13 mouse cellular contexts compared by ENCODE assay signal in genomic region chr15:101308440-101309348, GRCm38 (mm10). TPM values are rescaled to one million over a fixed set of nuclear protein-coding genes. Genes with fewer than 3 reads are reported as not detected.
A peak's percentile ranks its signal among the peaks of the same experiment; 100 is the strongest.
DNase-seq lines count a peak whose midpoint lies in the region; ATAC-seq and TF ChIP-seq lines count a peak whose summit lies in the region.
"Had no signal": no experiment of that assay in that cellular context is flagged by ENCODE, and none has a peak within 500 bp of the region (broad histone marks: within the 10 kb centered on the region; RNA-seq: fewer than 3 reads in every experiment).

No protein-coding gene starts in this region.

- WGBS in bone marrow, adult 2 months = 26% methylated on average over 13 of the region's 13 CpGs
- WGBS in embryonic facial prominence, embryonic 10.5 days = 57% methylated on average over 13 of the region's 13 CpGs
- WGBS in limb, embryonic 11.5 days = 62% methylated on average over 13 of the region's 13 CpGs
- 72% methylated on average over 13 of the region's 13 CpGs for WGBS in neural tube, embryonic 15.5 days

- no peak for ATAC-seq in limb, embryonic 11.5 days (ENCODE audit: insufficient number of reproducible peaks, low FRiP score, low TSS enrichment, low read depth)
- no peak for ATAC-seq in neural tube, embryonic 15.5 days (ENCODE audit: low FRiP score)
- ATAC-seq: forebrain, embryonic 13.5 days; midbrain, embryonic 15.5 days had no signal

- no peaks in the 10 kb centered on the region for H3K9me3 ChIP-seq in embryonic facial prominence, embryonic 10.5 days
- H3K9me3 ChIP-seq in limb, embryonic 11.5 days (ENCODE audit: control insufficient read depth, low read length) = no peaks in the 10 kb centered on the region
- H3K9me3 ChIP-seq in neural tube, embryonic 15.5 days (replicated peaks) = no peaks in the 10 kb centered on the region
- H3K9me3 ChIP-seq: forebrain, embryonic 13.5 days; midbrain, embryonic 15.5 days had no signal

- H3K36me3 ChIP-seq in embryonic facial prominence, embryonic 10.5 days (replicated peaks) = no peaks in the 10 kb centered on the region
- no peaks in the 10 kb centered on the region for H3K36me3 ChIP-seq in limb, embryonic 11.5 days (ENCODE audit: control insufficient read depth, insufficient read depth, low read length)
- no peaks in the 10 kb centered on the region for H3K36me3 ChIP-seq in neural tube, embryonic 15.5 days
- H3K36me3 ChIP-seq: midbrain, embryonic 15.5 days had no signal

- H3K4me2 ChIP-seq in limb, embryonic 11.5 days (ENCODE audit: low read depth, severe bottlenecking) = no peak overlapping the region
- no peak overlapping the region for H3K4me2 ChIP-seq in neural tube, embryonic 15.5 days
- H3K4me2 ChIP-seq: forebrain, embryonic 13.5 days; midbrain, embryonic 15.5 days had no signal

- H3K9ac ChIP-seq in limb, embryonic 11.5 days (ENCODE audit: low read length) = no peak overlapping the region
- no peak overlapping the region for H3K9ac ChIP-seq in neural tube, embryonic 15.5 days (replicated peaks)
- H3K9ac ChIP-seq: forebrain, embryonic 13.5 days; midbrain, embryonic 15.5 days had no signal

- no peak for TF ChIP-seq CTCF in bone marrow, adult 2 months (IDR thresholded peaks at IDR 0.05; ENCODE audit: control insufficient read depth, insufficient read depth, low read length)

- H3K27ac ChIP-seq in bone marrow, adult 2 months (ENCODE audit: control insufficient read depth, insufficient read depth, low read depth, low read length, poor library complexity) = peak overlapping the region; percentile 61
- peak overlapping the region; percentile 32; the same call in 1 of the 2 replicates for H3K27ac ChIP-seq in embryonic facial prominence, embryonic 10.5 days (replicated peaks)
- H3K27ac ChIP-seq in limb, embryonic 11.5 days (replicated peaks; ENCODE audit: low read depth, low read length) = 0 out of 2 replicates have a peak overlapping the region, but pooled peaks have one; percentile 42
- H3K27ac ChIP-seq in neural tube, embryonic 15.5 days (replicated peaks) = no peak overlapping the region
- H3K27ac ChIP-seq: forebrain, embryonic 13.5 days; midbrain, embryonic 15.5 days had no signal

- DNase-seq in layer of hippocampus, adult 9-11 months = peak; percentile 56
- DNase-seq in layer of hippocampus, adult 8-10 months (ENCODE audit: low spot score in 2 of 2) = no peak
- DNase-seq in embryonic facial prominence, embryonic 10.5 days (ENCODE audit: low spot score) = no peak
- DNase-seq in limb, embryonic 11.5 days (ENCODE audit: low spot score) = no peak
- DNase-seq in frontal cortex, postnatal 14 days (ENCODE audit: low spot score in 2 of 2) = no peak
- DNase-seq: adrenal gland, adult 2 months; cerebellum, adult 8-10 months; kidney, postnatal 10 days; liver had no signal

- H3K4me1 ChIP-seq in bone marrow, adult 2 months (ENCODE audit: control insufficient read depth, insufficient read depth, low read length) = peaks cover 6% of the 10 kb centered on the region
- peaks cover 19% of the 10 kb centered on the region for H3K4me1 ChIP-seq in embryonic facial prominence, embryonic 10.5 days
- peaks cover 5% of the 10 kb centered on the region; the same call in 1 of the 2 replicates for H3K4me1 ChIP-seq in limb, embryonic 11.5 days (ENCODE audit: control insufficient read depth, insufficient read depth, low read length)
- no peaks in the 10 kb centered on the region for H3K4me1 ChIP-seq in neural tube, embryonic 15.5 days
- H3K4me1 ChIP-seq: midbrain, embryonic 15.5 days had no signal

- H3K4me3 ChIP-seq in bone marrow, adult 2 months (replicated peaks; ENCODE audit: control insufficient read depth, low read depth, low read length) = no peak overlapping the region
- H3K4me3 ChIP-seq in embryonic facial prominence, embryonic 10.5 days = no peak overlapping the region
- H3K4me3 ChIP-seq in limb, embryonic 11.5 days (ENCODE audit: low read depth, low read length) = no peak overlapping the region
- H3K4me3 ChIP-seq in neural tube, embryonic 15.5 days (replicated peaks) = no peak overlapping the region
- H3K4me3 ChIP-seq: forebrain, embryonic 13.5 days; midbrain, embryonic 15.5 days had no signal

- no peaks in the 10 kb centered on the region for H3K27me3 ChIP-seq in embryonic facial prominence, embryonic 10.5 days (replicated peaks; ENCODE audit: low read depth, poor library complexity, severe bottlenecking)
- no peaks in the 10 kb centered on the region for H3K27me3 ChIP-seq in limb, embryonic 11.5 days (ENCODE audit: control insufficient read depth, insufficient read depth, low read length)
- H3K27me3 ChIP-seq in neural tube, embryonic 15.5 days (replicated peaks) = no peaks in the 10 kb centered on the region
- H3K27me3 ChIP-seq: forebrain, embryonic 13.5 days; midbrain, embryonic 15.5 days had no signal

- TF ChIP-seq POLR2A in bone marrow, adult 2 months (IDR thresholded peaks at IDR 0.05; ENCODE audit: borderline replicate concordance, control insufficient read depth, low read depth, low read length) = no peak

RNA-seq across cellular contexts. Expression of gene 6030408B16Rik, which starts 15.7 kb away (rescaled TPM):
- total RNA-seq in layer of hippocampus, adult 8-10 months (2022) = under 1 TPM in 3 of 4 experiments, not detected in 1; 0.26 to 0.55 (median 0.54) TPM
- 0.50 and 1.4 TPM in 2 replicates for polyA plus RNA-seq in bone marrow, adult 2 months (2011; ENCODE audit: insufficient read depth, insufficient read length, low replicate concordance, missing spikeins)
- polyA plus RNA-seq in embryonic facial prominence, embryonic 10.5 days (2016; fragmentation: Nextera tagmentation; extraction: Ambion mirVana) = 0.59 and 0.71 TPM in 2 replicates
- 4.2 and 5.6 TPM in 2 replicates for polyA plus RNA-seq in limb, embryonic 11.5 days (2014; fragmentation: Nextera tagmentation; extraction: Ambion mirVana)
- polyA plus RNA-seq in neural tube, embryonic 15.5 days (2015; fragmentation: Nextera tagmentation; extraction: Ambion mirVana) = 0.44 and 0.63 TPM in 2 replicates

RNA-seq across cellular contexts. Expression of gene Atg101, which starts 24.6 kb away (rescaled TPM):
- 10 to 100 TPM; 43.4 to 48.1 (median 46.1) TPM for total RNA-seq in layer of hippocampus, adult 8-10 months (2022)
- polyA plus RNA-seq in bone marrow, adult 2 months (2011; ENCODE audit: insufficient read depth, insufficient read length, low replicate concordance, missing spikeins) = 27.4 and 42.0 TPM in 2 replicates
- 86.5 and 91.5 TPM in 2 replicates for polyA plus RNA-seq in embryonic facial prominence, embryonic 10.5 days (2016; fragmentation: Nextera tagmentation; extraction: Ambion mirVana)
- 68.2 and 73.1 TPM in 2 replicates for polyA plus RNA-seq in limb, embryonic 11.5 days (2014; fragmentation: Nextera tagmentation; extraction: Ambion mirVana)
- polyA plus RNA-seq in neural tube, embryonic 15.5 days (2015; fragmentation: Nextera tagmentation; extraction: Ambion mirVana) = 77.2 TPM in 2 replicates

RNA-seq across cellular contexts. Expression of gene Nr4a1, which starts 54.6 kb away (rescaled TPM):
- 10 to 100 TPM; 50.3 to 89.6 (median 71.5) TPM for total RNA-seq in layer of hippocampus, adult 8-10 months (2022)
- polyA plus RNA-seq in bone marrow, adult 2 months (2011; ENCODE audit: insufficient read depth, insufficient read length, low replicate concordance, missing spikeins) = 9.1 and 10.0 TPM in 2 replicates
- 4.7 and 5.3 TPM in 2 replicates for polyA plus RNA-seq in embryonic facial prominence, embryonic 10.5 days (2016; fragmentation: Nextera tagmentation; extraction: Ambion mirVana)
- polyA plus RNA-seq in limb, embryonic 11.5 days (2014; fragmentation: Nextera tagmentation; extraction: Ambion mirVana) = 3.5 and 4.0 TPM in 2 replicates
- polyA plus RNA-seq in neural tube, embryonic 15.5 days (2015; fragmentation: Nextera tagmentation; extraction: Ambion mirVana) = 7.9 and 10.6 TPM in 2 replicates
